Mouse (Mus musculus) central nervous system, embryonic 11.5 days (tissue): Measurements from ENCODE around the gene CN725425. TPM values are rescaled to one million over a fixed set of nuclear protein-coding genes. Genes with fewer than 3 reads are reported as not detected.

Source experiments
- polyA plus RNA-seq: library from polyadenylated mRNA; depleted of rRNA; stranded (reverse); fragments of >200 nt; gene quantifications from 2 replicates; pipeline ENCODE4 v1.2.3, GENCODE M21; 2012; rRNA removed

CN725425 gene
- not detected in 2 replicates for polyA plus RNA-seq

DNA sequence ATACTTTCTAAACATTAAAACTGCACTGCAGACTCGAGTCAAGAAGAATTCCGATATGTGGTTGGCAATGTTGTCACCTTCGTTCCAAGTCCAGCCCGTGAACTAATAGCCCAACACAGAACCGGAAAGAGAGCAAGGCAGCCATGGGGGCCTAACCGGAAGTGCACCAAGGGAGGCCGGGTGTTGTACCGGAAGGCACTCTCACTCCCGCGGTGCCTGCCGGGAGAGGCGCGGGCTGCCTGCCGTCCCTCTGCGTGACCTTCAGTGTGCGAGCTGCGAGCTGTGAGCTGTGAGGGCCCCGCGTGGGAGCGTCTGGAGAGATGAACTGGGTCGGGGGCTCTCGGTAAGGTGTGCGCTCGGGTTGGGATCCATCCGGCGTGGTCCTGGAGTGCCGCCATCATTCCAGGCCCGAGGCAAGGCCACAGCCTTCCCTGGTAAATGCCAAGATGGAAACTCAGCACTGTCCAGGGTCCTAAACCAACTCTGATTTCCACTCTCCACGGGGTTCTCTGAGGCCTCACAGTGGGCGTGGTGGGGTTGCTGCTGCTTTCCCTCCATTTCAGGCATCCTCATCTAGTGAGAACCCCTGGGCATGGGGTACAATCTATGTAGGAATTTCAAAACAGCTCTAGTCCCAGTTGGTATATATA, at the start of gene CN725425:
Gene CN725425 (plus strand): TSS at position 239 of the 650 bp plus-strand sequence.

DNA sequence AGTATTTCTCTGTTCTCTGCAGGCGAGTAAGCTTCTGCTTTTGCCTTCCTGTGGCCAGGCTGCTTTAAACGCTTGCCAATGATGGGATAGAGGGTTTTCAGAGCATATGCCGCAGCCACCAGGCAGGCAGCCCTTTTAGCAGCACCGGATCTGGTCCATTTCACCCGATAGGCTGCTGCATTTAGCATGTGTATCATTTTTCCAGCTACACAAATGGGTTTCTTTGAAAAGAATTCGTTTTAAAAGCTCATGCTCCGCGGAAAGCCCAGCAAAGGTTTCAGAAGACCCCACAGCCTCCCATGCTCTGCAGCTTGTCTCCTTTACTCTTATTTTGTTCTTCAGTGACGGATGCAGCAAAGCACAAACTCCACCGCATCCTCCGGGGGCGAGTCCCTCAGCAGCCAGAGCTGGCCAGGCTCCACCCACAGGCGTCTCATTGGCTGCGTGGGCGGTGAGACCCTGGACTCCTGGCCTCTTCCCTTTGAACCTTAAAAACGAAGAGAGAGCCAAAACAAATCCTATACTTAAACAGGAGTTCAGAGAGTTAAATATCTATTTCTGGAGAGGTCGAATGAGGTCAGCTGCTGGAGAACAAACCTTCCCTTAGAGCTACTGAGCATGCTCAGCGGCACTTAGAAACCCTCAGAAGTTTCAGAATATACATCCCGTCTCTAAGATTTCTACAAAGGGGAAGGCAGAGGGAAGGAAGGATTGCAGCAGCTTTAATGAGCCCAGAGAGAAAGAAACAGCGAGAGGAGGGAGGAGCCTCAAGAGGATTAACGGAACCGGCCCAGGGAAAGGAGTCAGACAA, 7.7 kb upstream of the CN725425 start, which contains the start of gene Abcd2:
Gene Abcd2 (minus strand): TSS at position 388 of the 811 bp plus-strand sequence.

Other genes starting within 250 kb of the CN725425 start
- gene Kif21a, start 149.5 kb upstream of the CN725425 start, polyA plus RNA-seq, result 57.7 and 90.8 TPM in 2 replicates
- gene Abcd2, start 7.7 kb upstream of the CN725425 start, polyA plus RNA-seq, result 8.2 and 25.2 TPM in 2 replicates